Mouse (Mus musculus): Measurements from ENCODE around the gene Stab2.

Stab2 gene

GRCm38 (mm10) chr10:86825871-86826522 is 181.8 kb downstream of the Stab2 start:
- DNase-seq (ENCODE audit: low spot score): no peak

GRCm38 (mm10) chr10:86824871-86825270 is 183.0 kb downstream of the Stab2 start:
- no peak for DNase-seq (ENCODE audit: low spot score)

- DNase-seq (ENCODE audit: low spot score): no peak
Observed at GRCm38 (mm10) chr10:86824093-86824492, 183.7 kb downstream of the Stab2 start.

GRCm38 (mm10) chr10:86821014-86821413 is 186.8 kb downstream of the Stab2 start:
- DNase-seq (ENCODE audit: low spot score): no peak

- DNase-seq (ENCODE audit: low spot score): no peak
Observed at GRCm38 (mm10) chr10:86819649-86820165, 188.1 kb downstream of the Stab2 start.

GRCm38 (mm10) chr10:86815133-86815532 is 192.7 kb downstream of the Stab2 start:
- DNase-seq (ENCODE audit: low spot score): no peak

- no peak for DNase-seq (ENCODE audit: low spot score)
Observed at GRCm38 (mm10) chr10:86814292-86815131, 193.3 kb downstream of the Stab2 start.

- no peak for DNase-seq (ENCODE audit: low spot score)
Observed at GRCm38 (mm10) chr10:86810612-86811011, 197.2 kb downstream of the Stab2 start.

GRCm38 (mm10) chr10:86810000-86810399 is 197.8 kb downstream of the Stab2 start:
- DNase-seq (ENCODE audit: low spot score): no peak

- no peak for DNase-seq (ENCODE audit: low spot score)
Observed at GRCm38 (mm10) chr10:86808013-86808758, 199.6 kb downstream of the Stab2 start.

GRCm38 (mm10) chr10:86807362-86807761 is 200.5 kb downstream of the Stab2 start:
- DNase-seq (ENCODE audit: low spot score): no peak

- no peak for DNase-seq (ENCODE audit: low spot score)
Observed at GRCm38 (mm10) chr10:86796073-86796741, 211.6 kb downstream of the Stab2 start.

- no peak for DNase-seq (ENCODE audit: low spot score)
Observed at GRCm38 (mm10) chr10:86794794-86795535, 212.9 kb downstream of the Stab2 start.

GRCm38 (mm10) chr10:86794196-86794595 is 213.6 kb downstream of the Stab2 start:
- DNase-seq (ENCODE audit: low spot score): no peak

GRCm38 (mm10) chr10:86793509-86793951 is 214.3 kb downstream of the Stab2 start:
- no peak for DNase-seq (ENCODE audit: low spot score)

- DNase-seq (ENCODE audit: low spot score): peak; percentile 24
Observed at GRCm38 (mm10) chr10:86791507-86792184, 216.2 kb downstream of the Stab2 start.
